Mouse (Mus musculus) midbrain, embryonic 14.5 days (tissue): ENCODE results near the gene Itga10. TPM values are rescaled to one million over a fixed set of nuclear protein-coding genes. Genes with fewer than 3 reads are reported as not detected.

Experiments used
- ATAC-seq: fragments of 200-750 bp; cut with Nextera tagmentation; 2 replicates; pipeline ENCODE4 v1.8.0; 2017; ENCODE audit warnings: moderate number of reproducible peaks, moderate library complexity; ENCODE audit not compliant: low FRiP score, low TSS enrichment
- DNase-seq: peaks from one replicate; pipeline ENCODE4 v3.0.0-alpha.2; 2015
- H3K27ac ChIP-seq: fragments of 300-500 bp; sonication (generic); replicated peaks from 2 replicates; pipeline ENCODE4 v1.5.1; 2014; ENCODE audit warnings: mild to moderate bottlenecking, low read depth, low read length, moderate library complexity
- H3K27me3 ChIP-seq: fragments of 300-500 bp; sonication (generic); 2 replicates; pipeline ENCODE4 v1.6.1; 2014; ENCODE audit warnings: low read length, control low read depth, mixed read lengths; ENCODE audit not compliant: control insufficient read depth, insufficient read depth
- H3K36me3 ChIP-seq: fragments of 300-500 bp; sonication (generic); 2 replicates; pipeline ENCODE4 v1.6.1; 2014; ENCODE audit warnings: low read length, control low read depth; ENCODE audit not compliant: control insufficient read depth, insufficient read depth
- H3K4me1 ChIP-seq: fragments of 300-500 bp; sonication (generic); 2 replicates; pipeline ENCODE4 v1.6.1; 2014; ENCODE audit warnings: mild to moderate bottlenecking, antibody characterized with exemption, low read length, control low read depth; ENCODE audit not compliant: control insufficient read depth, insufficient read depth
- H3K4me2 ChIP-seq: fragments of 300-500 bp; sonication (generic); 2 replicates; pipeline ENCODE4 v1.6.1; 2014; ENCODE audit warnings: mild to moderate bottlenecking, low read length, moderate library complexity
- H3K4me3 ChIP-seq: fragments of 300-500 bp; sonication (generic); replicated peaks from 2 replicates; pipeline ENCODE4 v1.5.1; 2014; ENCODE audit warnings: low read depth, low read length
- H3K9ac ChIP-seq: fragments of 300-500 bp; sonication (generic); replicated peaks from 2 replicates; pipeline ENCODE4 v1.6.1; 2014; ENCODE audit warnings: mild to moderate bottlenecking, low read length, moderate library complexity
- H3K9me3 ChIP-seq: fragments of 300-500 bp; sonication (generic); 2 replicates; pipeline ENCODE4 v1.6.1; 2016; ENCODE audit warnings: low read length, control low read depth, mixed read lengths; ENCODE audit not compliant: control insufficient read depth
- WGBS: fragments of 180-500 bp; shearing (Covaris S2); extraction: QIAGEN DNeasy Blood & Tissue Kit; methylation state at CpG from one replicate; pipeline ENCODE4 v1.1.7; 2014; 5-methylcytosine and 5-hydroxymethylcytosine counted together
- polyA plus RNA-seq: library from polyadenylated mRNA; unstranded; fragments of >200 nt; fragmentation: Nextera tagmentation; extraction: Ambion mirVana; gene quantifications from 2 replicates; pipeline ENCODE4 v1.2.1, GENCODE M21; 2014

Gene Itga10
- polyA plus RNA-seq, 1 experiment from 2014 or later = 0.84 TPM

DNA sequence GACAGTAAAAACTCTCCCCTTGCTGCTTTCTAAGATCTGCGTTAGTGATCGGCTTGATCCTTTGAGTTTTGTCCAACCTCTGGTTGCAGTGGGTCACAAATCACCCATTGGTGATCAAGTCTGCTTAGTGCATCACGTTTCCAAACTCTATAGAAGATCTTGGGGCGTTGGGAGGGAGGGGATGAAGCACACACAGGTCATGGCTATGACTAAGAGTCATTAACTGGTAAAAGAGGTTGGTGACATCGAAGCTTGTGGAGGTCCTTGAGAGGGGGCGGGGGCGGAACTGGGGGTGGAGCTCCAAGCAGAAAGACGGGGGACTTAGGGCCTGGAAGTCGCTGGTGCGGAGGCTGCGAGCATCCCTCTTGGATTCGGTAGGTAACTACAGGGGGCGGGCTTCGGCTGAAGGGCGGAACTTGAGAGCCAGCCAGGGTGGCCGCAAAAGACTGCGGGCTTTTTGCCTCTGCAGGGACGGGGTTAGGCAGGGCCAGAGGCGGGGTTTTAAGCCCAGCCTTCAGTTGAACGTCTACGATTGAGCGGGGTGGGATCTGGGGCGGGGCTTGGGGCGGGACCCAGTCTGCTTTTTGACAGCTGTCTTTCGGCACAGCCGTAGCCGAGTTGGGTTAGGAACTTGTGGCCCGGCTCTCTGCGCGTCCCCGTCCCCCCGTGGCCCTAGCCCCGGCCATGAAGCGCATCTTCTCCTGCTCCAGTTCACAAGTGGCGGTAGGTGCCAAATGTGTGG is 24.5 kb downstream of the Itga10 start, which contains the start of gene Ankrd35:
Gene Ankrd35, plus strand, starts transcription at position 405 of the 742 bp plus-strand sequence.
- 0 out of 2 replicates have a peak, but pooled peaks cover 7% of the 10 kb centered on the region for H3K4me1 ChIP-seq
- 5% methylated on average over 35 of the region's 35 CpGs for WGBS
- H3K9ac ChIP-seq = peak within 1 kb of the TSS; percentile 36; the same call in 1 of the 2 replicates

DNA sequence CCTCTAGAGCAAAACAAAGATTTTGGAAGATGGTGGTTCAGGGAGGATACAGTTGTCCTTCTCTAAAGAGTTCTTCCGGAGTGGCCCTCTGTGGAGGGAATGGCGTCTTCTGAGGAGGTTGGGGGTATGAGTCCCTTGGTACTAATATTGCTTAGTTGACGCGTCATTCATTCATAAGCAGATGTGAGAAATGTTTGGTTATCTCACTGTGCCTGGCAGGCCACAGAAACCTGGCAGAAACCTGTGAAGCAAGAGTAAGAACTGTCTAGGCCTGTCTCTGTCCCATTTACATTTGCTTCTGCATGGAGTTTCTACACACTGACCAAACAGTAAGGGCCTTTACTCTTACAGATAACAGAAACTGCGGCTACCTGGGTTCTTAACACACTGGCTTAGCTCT is 26.1 kb downstream of the Itga10 start:
- H3K9ac ChIP-seq = no peak overlapping the region
- no peak for DNase-seq
- H3K27ac ChIP-seq = no peak overlapping the region
- no peaks in the 10 kb centered on the region for H3K9me3 ChIP-seq
- ATAC-seq = no peak
- peaks cover 7% of the 10 kb centered on the region for H3K27me3 ChIP-seq
- H3K4me3 ChIP-seq = no peak overlapping the region
- WGBS = 97% methylated on average over 5 of the region's 5 CpGs
- H3K4me1 ChIP-seq = 0 out of 2 replicates have a peak, but pooled peaks cover 7% of the 10 kb centered on the region
- H3K4me2 ChIP-seq = no peak overlapping the region
- no peaks in the 10 kb centered on the region for H3K36me3 ChIP-seq

More for the DNA sequence above, 24.5 kb downstream of the Itga10 start, which contains the start of gene Ankrd35:
- no peak within 1 kb of the TSS for H3K27ac ChIP-seq
- ATAC-seq (peak; percentile 80), DNase-seq (peak; percentile 79)
- peak within 1 kb of the TSS; percentile 38 for H3K4me3 ChIP-seq
- H3K27me3 ChIP-seq = peaks cover 7% of the 10 kb centered on the region
- no peaks in the 10 kb centered on the region for H3K36me3 ChIP-seq
- H3K4me2 ChIP-seq = peak within 1 kb of the TSS; percentile 68
- no peaks in the 10 kb centered on the region for H3K9me3 ChIP-seq

DNA sequence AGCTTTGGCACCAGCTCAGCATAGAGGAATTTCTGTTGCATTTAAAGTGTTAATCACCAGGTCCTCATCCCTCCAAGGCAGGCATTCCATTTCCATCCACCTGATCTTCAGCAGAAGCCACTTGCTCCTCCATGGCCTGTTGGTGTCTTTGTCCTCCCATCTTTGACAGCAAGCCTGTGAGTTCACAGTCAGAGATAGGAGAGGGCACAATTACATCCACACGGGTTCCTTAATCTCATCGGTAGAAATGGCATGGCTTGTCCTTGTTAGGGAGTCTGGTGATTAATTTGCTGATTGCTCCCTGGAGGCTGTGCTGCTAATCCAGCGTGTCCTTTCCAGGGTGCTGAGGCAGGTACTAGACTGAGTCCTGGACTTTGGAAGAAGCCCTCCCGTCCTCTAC is 28.1 kb downstream of the Itga10 start:
- no peak overlapping the region for H3K9ac ChIP-seq
- H3K27me3 ChIP-seq = peaks cover 7% of the 10 kb centered on the region
- 69% methylated on average over 4 of the region's 4 CpGs for WGBS
- ATAC-seq (no peak), DNase-seq (no peak)
- H3K9me3 ChIP-seq = no peaks in the 10 kb centered on the region
- H3K4me3 ChIP-seq = no peak overlapping the region
- H3K4me2 ChIP-seq = no peak overlapping the region
- no peaks in the 10 kb centered on the region for H3K36me3 ChIP-seq
- H3K27ac ChIP-seq = no peak overlapping the region
- 0 out of 2 replicates have a peak, but pooled peaks cover 7% of the 10 kb centered on the region for H3K4me1 ChIP-seq

DNA sequence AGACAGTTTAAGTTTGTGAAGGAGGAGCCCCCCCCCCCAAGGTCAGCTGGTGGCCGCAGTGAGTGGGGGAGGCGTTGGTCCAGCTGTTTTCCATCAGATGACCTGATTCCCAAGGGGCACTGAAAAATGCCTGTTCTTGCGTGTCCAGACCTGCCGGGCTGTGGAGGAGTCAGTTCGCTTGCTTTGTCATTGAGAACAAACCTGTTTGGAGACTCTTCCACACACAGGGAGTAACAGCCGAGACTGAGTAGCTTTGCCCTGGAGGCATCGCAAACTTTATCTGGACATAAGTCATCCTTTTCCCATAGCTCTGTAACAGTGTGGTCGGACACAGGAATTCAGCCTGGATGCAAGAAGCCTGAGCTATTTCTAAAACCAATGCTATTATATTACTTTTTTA is 29.1 kb downstream of the Itga10 start:
- Histone ChIP-seq H3K4me2 (no peak overlapping the region), H3K4me3 (no peak overlapping the region), H3K9me3 (no peaks in the 10 kb centered on the region), H3K27ac (no peak overlapping the region), H3K4me1 (0 out of 2 replicates have a peak, but pooled peaks cover 7% of the 10 kb centered on the region), H3K27me3 (peaks cover 7% of the 10 kb centered on the region), H3K36me3 (no peaks in the 10 kb centered on the region), H3K9ac (no peak overlapping the region)
- ATAC-seq (no peak), DNase-seq (no peak)
- 81% methylated on average over 8 of the region's 8 CpGs for WGBS

DNA sequence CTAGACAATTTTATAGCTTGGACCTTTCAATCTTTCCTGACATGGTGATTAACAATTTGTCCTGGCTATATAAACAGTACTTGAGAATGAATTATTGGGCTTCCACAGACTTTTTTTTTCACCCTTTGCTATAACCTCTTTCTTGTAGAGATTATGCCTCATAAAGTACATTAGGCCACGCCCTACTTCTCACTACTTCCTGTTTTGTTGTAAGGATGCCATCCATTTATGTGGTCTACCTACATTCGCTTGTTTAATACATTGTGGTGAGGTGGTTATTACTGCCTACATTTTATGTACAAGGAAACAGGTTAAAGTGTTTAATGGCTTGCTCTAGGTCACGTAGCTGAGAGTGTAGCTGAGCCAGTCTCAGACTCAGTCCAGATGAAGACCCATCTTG is 29.8 kb downstream of the Itga10 start:
- WGBS = 87% methylated on average over 3 of the region's 3 CpGs
- no peaks in the 10 kb centered on the region for H3K36me3 ChIP-seq
- H3K4me2 ChIP-seq = no peak overlapping the region
- ATAC-seq (no peak), DNase-seq (no peak)
- H3K9ac ChIP-seq = no peak overlapping the region
- H3K4me3 ChIP-seq = no peak overlapping the region
- 0 out of 2 replicates have a peak, but pooled peaks cover 4% of the 10 kb centered on the region for H3K4me1 ChIP-seq
- H3K9me3 ChIP-seq = no peaks in the 10 kb centered on the region
- H3K27me3 ChIP-seq = peaks cover 7% of the 10 kb centered on the region
- no peak overlapping the region for H3K27ac ChIP-seq

DNA sequence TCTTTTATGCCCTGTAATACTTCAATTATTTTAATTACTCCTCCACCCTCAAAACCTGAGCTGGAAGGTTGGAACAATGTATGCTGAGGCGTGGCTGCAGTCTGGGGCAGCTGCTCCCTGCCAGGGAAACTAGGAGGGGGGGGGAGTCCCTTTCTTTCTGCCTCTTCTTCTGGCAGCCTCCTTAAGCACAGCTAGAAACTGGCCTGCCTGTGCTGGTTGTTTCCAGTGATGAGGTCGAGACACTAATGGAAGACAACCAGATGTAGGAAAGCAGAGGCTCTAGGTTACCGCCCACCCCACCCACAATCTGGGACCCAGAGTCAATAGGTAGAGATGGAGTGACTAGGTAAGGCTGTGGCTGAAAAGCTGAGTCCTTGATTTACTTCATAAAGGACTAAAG is 30.3 kb downstream of the Itga10 start:
- H3K36me3 ChIP-seq = no peaks in the 10 kb centered on the region
- DNase-seq (no peak), ATAC-seq (no peak)
- H3K27ac ChIP-seq = no peak overlapping the region
- peaks cover 5% of the 10 kb centered on the region for H3K27me3 ChIP-seq
- no peaks in the 10 kb centered on the region for H3K9me3 ChIP-seq
- H3K9ac ChIP-seq = no peak overlapping the region
- H3K4me1 ChIP-seq = no peaks in the 10 kb centered on the region
- no peak overlapping the region for H3K4me3 ChIP-seq
- 26% methylated on average over 3 of the region's 3 CpGs for WGBS
- H3K4me2 ChIP-seq = no peak overlapping the region

DNA sequence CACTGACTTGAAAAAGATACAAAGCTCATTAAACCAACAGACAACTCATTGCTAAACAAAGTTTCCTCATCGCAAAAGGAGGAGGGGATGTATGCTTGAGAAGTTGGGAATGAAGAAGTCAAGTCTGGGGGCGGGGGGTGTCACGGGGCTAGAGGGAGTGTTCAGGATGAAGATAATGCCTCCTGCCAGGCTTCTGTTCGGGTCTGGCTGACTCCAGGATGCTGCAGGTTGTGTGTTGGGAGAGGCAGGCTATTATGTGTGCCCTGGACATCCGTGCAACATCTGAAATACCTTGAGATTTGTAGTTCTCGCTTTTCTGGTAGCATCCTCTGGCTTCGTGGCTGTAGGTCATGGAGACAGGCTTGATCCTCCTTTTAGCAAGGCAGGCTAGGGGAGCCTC is 33.1 kb downstream of the Itga10 start:
- Histone ChIP-seq H3K27ac (no peak overlapping the region), H3K27me3 (no peaks in the 10 kb centered on the region; the same call in 1 of the 2 replicates), H3K4me2 (no peak overlapping the region), H3K4me3 (no peak overlapping the region), H3K36me3 (no peaks in the 10 kb centered on the region), H3K9ac (no peak overlapping the region), H3K4me1 (no peaks in the 10 kb centered on the region), H3K9me3 (no peaks in the 10 kb centered on the region)
- DNase-seq (no peak), ATAC-seq (no peak)
- 56% methylated on average over 7 of the region's 7 CpGs for WGBS

DNA sequence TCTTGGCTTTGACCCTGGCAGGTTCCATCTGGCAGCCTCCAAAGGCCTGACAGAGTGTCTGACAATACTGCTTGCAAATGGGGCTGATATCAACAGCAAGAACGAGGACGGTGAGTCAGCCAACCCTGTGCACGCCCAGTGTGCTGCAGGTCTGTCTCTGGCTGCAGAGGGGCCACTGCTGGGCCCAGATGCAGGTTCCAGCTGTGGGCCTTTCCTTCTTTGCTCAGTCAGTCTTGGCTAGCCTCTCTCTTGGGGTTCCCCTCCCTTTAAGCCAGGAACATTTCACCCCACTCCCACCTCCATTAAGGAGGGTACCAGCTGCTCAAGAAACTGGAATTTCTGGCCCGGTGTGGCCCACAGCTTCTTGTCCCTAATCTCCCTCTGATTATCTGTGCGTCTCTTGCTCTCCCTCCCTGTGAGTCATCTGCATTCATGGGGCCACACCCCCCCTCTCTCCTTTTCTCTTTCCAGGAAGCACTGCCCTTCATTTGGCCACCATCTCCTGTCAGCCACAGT is 33.8 kb downstream of the Itga10 start:
- DNase-seq = no peak
- no peak overlapping the region for H3K9ac ChIP-seq
- no peaks in the 10 kb centered on the region for H3K36me3 ChIP-seq
- H3K27me3 ChIP-seq = no peaks in the 10 kb centered on the region; the same call in 1 of the 2 replicates
- WGBS = 19% methylated on average over 5 of the region's 5 CpGs
- no peak overlapping the region for H3K4me3 ChIP-seq
- no peak overlapping the region for H3K27ac ChIP-seq
- no peaks in the 10 kb centered on the region for H3K4me1 ChIP-seq
- H3K9me3 ChIP-seq = no peaks in the 10 kb centered on the region
- H3K4me2 ChIP-seq = no peak overlapping the region
- no peak for ATAC-seq
